Mouse (Mus musculus) hindbrain, embryonic 14.5 days (tissue): Measurements from ENCODE around the gene AC170998.1. TPM values are rescaled to one million over a fixed set of nuclear protein-coding genes. Genes with fewer than 3 reads are reported as not detected.
"Not testable (repeated sequence)": the region's sequence is repeated elsewhere in the genome, so short reads cannot be mapped to it uniquely, and the experiment has no call there.

Experiments
- ATAC-seq: fragments of 200-750 bp; cut with Nextera tagmentation; 2 replicates; pipeline ENCODE4 v1.8.0; 2017; ENCODE audit warnings: moderate number of reproducible peaks, mild to moderate bottlenecking, moderate TSS enrichment, moderate library complexity; ENCODE audit not compliant: low FRiP score
- DNase-seq: peaks from one replicate; pipeline ENCODE4 v3.0.0-alpha.2; 2015; ENCODE audit warnings: low spot score
- H3K27ac ChIP-seq: fragments of 300-500 bp; sonication (generic); 2 replicates; pipeline ENCODE4 v1.5.1; 2014; ENCODE audit warnings: mild to moderate bottlenecking, moderate library complexity
- H3K27me3 ChIP-seq: fragments of 300-500 bp; sonication (generic); 2 replicates; pipeline ENCODE4 v1.6.1; 2014; ENCODE audit warnings: mild to moderate bottlenecking, low read length, mixed read lengths; ENCODE audit not compliant: control insufficient read depth, insufficient read depth
- H3K36me3 ChIP-seq: fragments of 300-500 bp; sonication (generic); replicated peaks from 2 replicates; pipeline ENCODE4 v1.6.1; 2014; ENCODE audit not compliant: control insufficient read depth, insufficient read depth
- H3K4me1 ChIP-seq: fragments of 300-500 bp; sonication (generic); replicated peaks from 2 replicates; pipeline ENCODE4 v1.6.1; 2014; ENCODE audit warnings: antibody characterized with exemption, low read length, mixed read lengths; ENCODE audit not compliant: control insufficient read depth, insufficient read depth
- H3K4me2 ChIP-seq: fragments of 300-500 bp; sonication (generic); replicated peaks from 2 replicates; pipeline ENCODE4 v1.6.1; 2014; ENCODE audit warnings: mild to moderate bottlenecking, moderate library complexity
- H3K4me3 ChIP-seq: fragments of 300-500 bp; sonication (generic); replicated peaks from 2 replicates; pipeline ENCODE4 v1.5.1; 2014; ENCODE audit warnings: mild to moderate bottlenecking, low read length
- H3K9ac ChIP-seq: fragments of 300-500 bp; sonication (generic); 2 replicates; pipeline ENCODE4 v1.6.1; 2014
- H3K9me3 ChIP-seq: fragments of 300-500 bp; sonication (generic); 2 replicates; pipeline ENCODE4 v1.6.1; 2016; ENCODE audit warnings: low read length; ENCODE audit not compliant: control insufficient read depth
- whole genome bisulfite sequencing: fragments of 180-500 bp; shearing (Covaris S2); extraction: QIAGEN DNeasy Blood & Tissue Kit; methylation state at CpG from one replicate; pipeline ENCODE4 v1.1.7; 2014; 5-methylcytosine and 5-hydroxymethylcytosine counted together
- polyA plus RNA-seq: library from polyadenylated mRNA; unstranded; fragments of >200 nt; fragmentation: Nextera tagmentation; extraction: Ambion mirVana; gene quantifications from 2 replicates; pipeline ENCODE4 v1.2.1, GENCODE M21; 2014

AC170998.1 gene
- polyA plus RNA-seq, 1 experiment from 2014 or later = 2.0 TPM

DNA sequence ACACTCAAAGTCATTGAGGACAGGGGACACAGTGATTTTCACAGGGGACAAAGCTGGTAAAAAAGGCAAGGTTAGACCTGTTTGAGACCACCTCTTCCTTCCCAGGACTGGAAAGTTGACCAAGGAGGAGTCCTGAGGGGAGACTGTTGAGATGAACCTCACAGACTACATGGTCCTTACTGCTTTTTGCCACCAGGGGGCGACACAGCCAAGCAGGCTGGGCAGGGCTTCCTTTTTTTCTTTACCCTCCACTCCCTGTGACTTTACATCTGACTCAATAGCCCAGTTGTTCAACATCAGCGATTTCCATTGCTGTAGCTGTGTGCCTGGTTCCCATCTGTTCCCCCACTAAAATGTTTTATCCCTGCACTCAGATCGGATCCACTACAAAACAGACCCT lies 36.0 kb downstream of the AC170998.1 start:
- no peaks in the 10 kb centered on the region for H3K9me3 ChIP-seq

DNA sequence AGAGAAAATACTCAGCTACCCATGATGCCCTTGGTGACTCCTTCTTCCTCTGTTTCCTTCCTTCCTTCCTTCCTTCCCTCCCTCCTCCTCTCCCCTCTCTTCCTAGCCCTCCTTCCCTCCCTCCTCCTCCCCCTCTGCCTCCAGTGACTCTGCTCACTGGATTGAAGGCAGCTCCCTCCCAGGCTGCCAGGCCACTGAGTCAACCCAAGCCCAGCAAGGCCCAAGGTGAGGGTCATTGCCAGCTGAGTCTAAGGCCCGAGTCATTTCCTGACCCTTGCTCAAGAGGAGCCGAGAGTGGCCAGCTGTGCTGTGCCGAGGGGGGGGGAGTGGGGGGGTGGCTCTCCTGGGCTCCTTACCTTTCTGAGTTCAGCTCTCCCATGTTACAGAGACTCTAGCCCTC lies 40.3 kb downstream of the AC170998.1 start:
- Histone ChIP-seq H3K9me3 (no peaks in the 10 kb centered on the region), H3K27ac (no peak overlapping the region), H3K4me2 (no peak overlapping the region), H3K4me1 (no peaks in the 10 kb centered on the region; the same call in 1 of the 2 replicates), H3K27me3 (peaks cover 32% of the 10 kb centered on the region), H3K4me3 (no peak overlapping the region), H3K9ac (no peak overlapping the region), H3K36me3 (no peaks in the 10 kb centered on the region)
- no peak for DNase-seq
- 68% methylated on average over 3 of the region's 3 CpGs for WGBS
- no peak for ATAC-seq

More for the DNA sequence above, 36.0 kb downstream of the AC170998.1 start:
- Histone ChIP-seq H3K36me3 (no peaks in the 10 kb centered on the region), H3K4me1 (no peaks in the 10 kb centered on the region), H3K4me3 (no peak overlapping the region), H3K27ac (no peak overlapping the region), H3K9ac (no peak overlapping the region), H3K4me2 (no peak overlapping the region), H3K27me3 (no peaks in the 10 kb centered on the region)
- peak; percentile 63 for DNase-seq
- 15% methylated on average over 3 of the region's 3 CpGs for WGBS
- ATAC-seq = no peak

DNA sequence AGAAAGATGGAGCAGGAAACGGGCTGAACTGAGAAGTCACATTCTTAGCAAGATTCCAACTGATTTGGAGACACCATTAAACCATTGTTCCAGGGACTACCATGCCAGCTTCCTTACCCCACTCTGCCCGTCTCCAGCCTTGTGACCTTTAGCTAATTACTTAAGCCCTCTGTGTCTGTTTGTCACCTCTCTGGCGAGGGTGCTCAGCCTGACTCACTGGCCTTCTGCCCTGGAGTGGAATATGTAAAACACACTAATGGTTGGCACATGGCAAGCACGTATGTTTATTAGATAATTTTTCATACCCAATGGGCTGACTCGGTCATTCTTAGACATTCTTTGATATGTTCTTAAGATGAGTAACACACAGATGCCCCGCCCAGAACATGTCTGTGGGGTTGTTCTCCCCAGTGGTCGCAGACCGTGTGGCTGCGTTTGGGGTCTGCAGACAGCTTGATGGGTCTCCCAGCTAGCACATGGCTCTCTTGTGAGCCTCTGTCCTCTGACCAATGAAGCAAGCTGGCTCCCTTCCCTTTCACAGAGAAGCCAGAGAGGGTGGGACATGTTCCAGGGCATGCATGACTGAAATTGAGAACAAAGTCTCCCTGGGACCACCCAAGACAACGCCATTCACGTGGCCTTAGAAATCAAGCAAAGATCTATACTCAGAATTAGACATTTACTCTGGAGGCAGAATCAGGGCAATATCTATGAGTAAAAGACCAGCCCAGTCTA lies 41.1 kb downstream of the AC170998.1 start:
- Histone ChIP-seq H3K4me1 (no peaks in the 10 kb centered on the region; the same call in 1 of the 2 replicates), H3K27me3 (peaks cover 34% of the 10 kb centered on the region), H3K4me2 (no peak overlapping the region), H3K9me3 (no peaks in the 10 kb centered on the region), H3K4me3 (no peak overlapping the region), H3K36me3 (no peaks in the 10 kb centered on the region), H3K27ac (no peak overlapping the region), H3K9ac (no peak overlapping the region)
- ATAC-seq (no peak), DNase-seq (no peak)
- 70% methylated on average over 11 of the region's 11 CpGs for WGBS

DNA sequence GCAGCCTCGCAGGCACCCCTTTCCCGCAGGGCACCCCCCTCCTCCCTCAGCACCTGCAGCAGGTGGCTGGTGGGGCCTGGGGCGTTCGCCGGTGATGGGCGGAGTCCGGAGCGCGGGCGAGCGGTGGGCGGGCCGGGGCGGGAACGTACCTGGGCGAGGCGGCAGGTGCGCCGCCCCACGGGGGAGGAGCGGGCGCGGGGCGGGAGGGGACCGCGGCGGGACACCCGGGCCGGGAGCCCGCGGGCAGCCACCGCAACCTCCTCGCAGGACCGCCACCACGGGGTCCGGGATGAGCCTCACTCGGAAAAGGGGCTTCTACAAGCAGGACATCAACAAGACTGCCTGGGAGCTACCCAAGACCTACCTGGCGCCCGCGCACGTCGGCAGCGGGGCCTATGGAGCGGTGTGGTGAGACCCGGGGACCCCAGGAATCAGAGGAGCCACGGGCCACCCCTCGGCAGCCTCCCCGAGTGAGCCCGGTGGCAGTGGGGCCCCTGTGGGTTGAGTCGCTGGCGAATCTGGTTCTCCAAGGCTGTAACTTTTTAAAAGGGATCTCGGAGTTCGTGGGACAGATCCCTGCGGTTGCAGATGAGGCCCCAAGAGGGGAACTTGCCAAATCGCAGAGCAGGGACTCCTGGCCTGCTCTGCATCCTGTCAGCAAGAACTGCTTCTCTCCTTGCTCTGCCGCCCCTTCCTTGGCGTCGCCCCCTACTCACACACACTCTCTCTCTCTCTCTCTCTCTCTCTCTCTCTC lies 43.4 kb downstream of the AC170998.1 start, which contains the start of gene Mapk13:
TSS of gene Mapk13 (plus strand) at position 177 of the 754 bp plus-strand sequence.
- DNase-seq (no peak), ATAC-seq (no peak)
- WGBS = 2% methylated on average over 53 of the region's 58 CpGs
- H3K4me3 ChIP-seq = peak within 1 kb of the TSS; percentile 32
- H3K4me2 ChIP-seq = peak within 1 kb of the TSS; percentile 60
- peaks cover 34% of the 10 kb centered on the region for H3K27me3 ChIP-seq
- no peaks in the 10 kb centered on the region for H3K9me3 ChIP-seq
- H3K4me1 ChIP-seq = no peaks in the 10 kb centered on the region; the same call in 1 of the 2 replicates
- peak within 1 kb of the TSS; percentile 31; the same call in 1 of the 2 replicates for H3K9ac ChIP-seq
- no peak within 1 kb of the TSS for H3K27ac ChIP-seq
- no peaks in the 10 kb centered on the region for H3K36me3 ChIP-seq

DNA sequence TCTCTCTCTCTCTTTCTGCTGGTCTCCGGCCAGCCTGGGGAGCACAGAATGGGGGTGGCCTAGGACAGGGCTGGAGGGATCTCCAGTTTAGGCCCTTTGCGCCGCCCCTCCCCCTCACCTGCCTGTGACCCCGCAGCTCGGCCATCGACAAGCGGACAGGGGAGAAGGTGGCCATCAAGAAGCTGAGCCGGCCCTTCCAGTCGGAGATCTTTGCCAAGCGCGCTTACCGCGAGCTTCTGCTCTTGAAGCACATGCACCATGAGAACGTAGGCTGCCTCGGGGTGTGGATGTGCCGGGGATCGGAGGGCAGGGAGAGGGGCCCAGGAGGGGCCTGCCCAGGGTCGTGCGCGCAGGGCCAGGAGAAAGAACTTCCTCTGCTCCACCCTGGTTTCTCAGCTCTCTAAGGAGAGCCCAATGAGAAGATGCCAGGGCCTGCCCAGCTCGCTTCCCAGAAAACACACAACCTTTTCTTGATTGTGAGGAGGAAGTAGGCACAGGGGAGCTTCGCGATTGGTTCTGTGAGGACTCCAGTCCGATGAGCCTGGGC lies 44.1 kb downstream of the AC170998.1 start:
- Histone ChIP-seq H3K9me3 (no peaks in the 10 kb centered on the region), H3K9ac (no peak overlapping the region), H3K27ac (no peak overlapping the region), H3K4me2 (peak overlapping the region; percentile 60), H3K36me3 (no peaks in the 10 kb centered on the region), H3K4me1 (no peaks in the 10 kb centered on the region; the same call in 1 of the 2 replicates), H3K27me3 (peaks cover 34% of the 10 kb centered on the region), H3K4me3 (peak overlapping the region; percentile 32)
- no peak for DNase-seq
- ATAC-seq = no peak
- WGBS = 5% methylated on average over 24 of the region's 24 CpGs

DNA sequence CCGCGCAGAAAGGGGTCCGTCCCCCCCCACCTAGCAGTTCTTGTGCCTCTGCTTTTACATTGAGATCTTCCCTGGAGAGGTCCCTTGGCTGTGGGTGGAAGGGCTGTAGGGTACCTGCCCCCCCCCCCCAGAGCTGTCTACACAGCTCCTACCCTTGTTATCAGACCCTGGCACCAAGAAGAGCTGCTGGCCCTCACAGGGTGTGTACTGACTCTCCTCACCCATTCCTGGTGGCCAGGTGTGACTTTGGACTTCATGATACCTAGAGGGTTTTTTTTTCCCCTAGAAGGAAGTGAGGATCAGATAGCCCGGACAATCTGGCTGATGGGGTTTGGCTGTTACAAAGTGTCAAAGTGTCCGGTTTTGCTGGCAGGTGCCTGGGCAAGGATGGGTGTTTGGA lies 45.4 kb downstream of the AC170998.1 start:
- DNase-seq (no peak), ATAC-seq (no peak)
- no peaks in the 10 kb centered on the region for H3K9me3 ChIP-seq
- no peak overlapping the region for H3K27ac ChIP-seq
- H3K9ac ChIP-seq = no peak overlapping the region
- WGBS = 91% methylated on average over 5 of the region's 5 CpGs
- peaks cover 34% of the 10 kb centered on the region for H3K27me3 ChIP-seq
- no peak overlapping the region for H3K4me3 ChIP-seq
- H3K4me1 ChIP-seq = no peaks in the 10 kb centered on the region; the same call in 1 of the 2 replicates
- no peak overlapping the region for H3K4me2 ChIP-seq
- H3K36me3 ChIP-seq = no peaks in the 10 kb centered on the region

DNA sequence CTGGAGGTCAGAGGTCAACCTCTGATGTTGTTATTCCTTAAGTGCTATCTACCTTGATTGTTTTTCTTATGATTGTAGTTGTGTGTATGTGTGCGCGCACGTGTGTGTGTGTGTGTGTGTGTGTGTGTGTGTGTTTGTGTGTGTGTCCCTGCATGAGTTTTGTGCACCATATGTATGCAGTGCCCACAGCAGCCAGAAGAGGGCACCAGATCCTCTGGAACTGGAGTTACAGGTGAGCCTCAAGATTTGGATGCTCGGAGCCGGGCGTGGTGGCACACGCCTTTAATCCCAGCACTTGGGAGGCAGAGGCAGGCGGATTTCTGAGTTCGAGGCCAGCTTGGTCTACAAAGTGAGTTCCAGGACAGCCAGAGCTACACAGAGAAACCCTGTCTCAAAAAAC lies 48.4 kb downstream of the AC170998.1 start:
- DNase-seq, H3K36me3 ChIP-seq, H3K4me1 ChIP-seq, H3K4me3 ChIP-seq, ATAC-seq, H3K4me2 ChIP-seq, H3K9ac ChIP-seq, H3K9me3 ChIP-seq, H3K27ac ChIP-seq: not testable (repeated sequence)
- WGBS = 95% methylated on average over 9 of the region's 9 CpGs
- peaks cover 20% of the 10 kb centered on the region for H3K27me3 ChIP-seq

DNA sequence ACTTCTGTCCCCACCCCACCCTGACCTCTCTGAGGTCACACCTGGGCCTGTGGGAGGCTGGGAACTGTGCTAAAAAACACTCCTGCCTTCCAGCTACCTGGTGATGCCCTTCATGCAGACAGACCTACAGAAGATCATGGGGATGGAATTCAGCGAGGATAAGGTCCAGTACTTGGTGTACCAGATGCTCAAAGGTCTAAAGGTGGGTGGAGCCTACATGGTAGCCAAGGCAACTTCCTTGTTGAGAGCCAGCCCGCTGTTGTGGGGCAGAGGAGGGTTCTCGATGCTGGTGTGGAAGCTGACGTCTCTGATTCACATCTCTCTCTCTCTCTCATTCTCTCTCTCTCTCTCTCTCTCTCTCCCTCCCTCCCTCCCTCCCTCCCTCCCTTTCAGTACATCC lies 49.3 kb downstream of the AC170998.1 start:
- Histone ChIP-seq H3K27ac (no peak overlapping the region), H3K9me3 (no peaks in the 10 kb centered on the region), H3K9ac (no peak overlapping the region), H3K4me2 (no peak overlapping the region), H3K27me3 (peaks cover 12% of the 10 kb centered on the region), H3K36me3 (no peaks in the 10 kb centered on the region), H3K4me1 (no peaks in the 10 kb centered on the region), H3K4me3 (no peak overlapping the region)
- DNase-seq = no peak
- no peak for ATAC-seq
- WGBS = 78% methylated on average over 4 of the region's 4 CpGs
